Mouse (Mus musculus) cerebellum, postnatal 14 days (tissue): ENCODE data around the gene Trip4.

Experiments used
- DNase-seq, 2 experiments: peaks; one replicate each; pipeline ENCODE4 v3.0.0; 2021; ENCODE audit warnings: mixed read lengths in 2 of 2

The Trip4 gene

DNA sequence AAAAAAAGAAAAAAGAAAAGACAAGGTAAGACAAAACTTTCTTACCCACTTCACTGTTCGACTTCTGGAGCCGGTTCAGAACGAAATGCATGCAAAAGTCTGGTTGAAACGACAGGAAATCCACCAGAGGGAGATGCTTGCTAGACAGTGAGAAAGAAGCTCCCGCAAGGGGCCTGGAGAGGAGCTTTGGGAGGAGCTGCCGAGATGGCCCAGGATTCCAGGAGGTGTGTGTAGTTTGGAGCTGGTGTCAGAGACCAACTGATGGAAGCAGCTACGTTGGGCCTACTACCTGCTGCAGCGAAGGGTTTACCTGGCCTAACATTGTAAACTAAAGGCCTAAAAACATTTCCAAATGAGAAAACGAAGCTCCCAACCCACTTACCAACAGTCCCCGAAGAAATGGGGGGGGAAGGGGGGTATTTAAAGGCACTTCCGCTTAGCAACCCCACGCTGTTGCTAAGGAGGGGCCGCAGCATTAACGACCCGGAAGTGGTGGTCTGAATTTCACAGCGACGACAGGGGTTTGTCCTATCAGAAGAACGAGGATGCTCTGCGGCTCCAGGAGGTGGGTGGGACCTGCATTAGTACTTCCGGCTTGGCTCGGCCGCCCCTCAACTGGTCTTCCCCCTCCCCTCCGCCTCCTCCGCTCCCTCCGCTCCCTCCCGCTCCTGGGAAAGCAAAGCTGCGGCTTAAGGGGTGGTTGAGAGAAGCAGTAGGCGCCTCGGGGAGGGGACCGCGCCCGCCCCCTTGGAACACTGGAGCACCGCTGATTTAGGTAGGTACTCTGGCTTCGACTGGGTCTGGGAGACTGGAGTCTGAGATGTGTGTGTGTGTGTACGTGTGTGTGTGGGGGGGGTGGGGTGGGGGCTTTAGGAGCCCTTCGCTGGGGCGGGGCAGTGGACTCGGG, at the start of gene Trip4, which contains the start of gene Csnk1g1:
Gene Trip4, minus strand, starts transcription at position 401 of the 907 bp plus-strand sequence.
Gene Csnk1g1, plus strand, starts transcription at position 531 of the 907 bp plus-strand sequence.
- peak; percentile 96 to 97 for DNase-seq

DNA sequence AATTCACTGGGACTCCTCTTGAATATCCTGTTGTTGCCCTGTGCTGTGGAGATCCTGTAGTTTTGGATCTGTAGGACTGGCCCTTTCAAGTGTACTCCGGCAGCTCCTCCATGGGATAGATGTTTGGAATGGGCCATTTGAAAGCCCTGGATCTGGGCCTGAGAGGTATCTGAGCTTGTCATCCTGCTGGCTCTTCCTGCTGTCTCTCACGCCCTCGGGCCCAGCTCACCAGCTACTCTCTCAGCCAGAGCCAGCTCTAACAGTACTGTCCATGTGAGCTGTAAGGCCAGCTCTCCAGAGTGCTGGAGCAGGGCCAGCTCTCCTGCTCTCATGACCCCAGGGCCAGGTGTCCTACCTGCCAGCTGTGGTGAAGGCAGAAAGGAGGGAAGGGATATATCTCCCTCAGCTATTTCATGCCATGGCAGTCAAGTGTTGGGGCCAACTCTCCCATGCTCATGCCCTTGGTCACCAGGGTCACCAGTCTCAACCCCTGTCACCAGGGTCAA, 42.5 kb upstream of the Trip4 start:
- peak; percentile 4 to 18 for DNase-seq

DNA sequence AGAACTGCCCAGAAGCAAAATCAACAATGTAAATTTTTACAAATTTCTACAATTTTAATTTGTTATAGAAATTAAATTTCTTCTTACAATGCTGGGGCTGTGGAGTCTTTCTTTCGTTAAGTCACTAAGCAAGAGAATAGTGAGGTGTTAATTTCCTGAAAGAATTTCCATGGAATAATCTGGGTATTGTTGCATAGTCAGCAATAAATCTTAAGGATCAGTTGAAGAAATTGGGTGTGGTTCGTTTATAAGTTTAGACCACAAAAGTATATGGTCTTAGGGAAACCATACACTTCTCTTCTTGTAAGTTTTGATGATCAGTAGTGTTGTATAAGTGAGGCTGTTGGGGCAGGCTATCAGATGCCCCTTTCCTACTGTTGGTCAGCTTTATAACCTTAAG, 29.0 kb upstream of the Trip4 start:
- DNase-seq: no peak

DNA sequence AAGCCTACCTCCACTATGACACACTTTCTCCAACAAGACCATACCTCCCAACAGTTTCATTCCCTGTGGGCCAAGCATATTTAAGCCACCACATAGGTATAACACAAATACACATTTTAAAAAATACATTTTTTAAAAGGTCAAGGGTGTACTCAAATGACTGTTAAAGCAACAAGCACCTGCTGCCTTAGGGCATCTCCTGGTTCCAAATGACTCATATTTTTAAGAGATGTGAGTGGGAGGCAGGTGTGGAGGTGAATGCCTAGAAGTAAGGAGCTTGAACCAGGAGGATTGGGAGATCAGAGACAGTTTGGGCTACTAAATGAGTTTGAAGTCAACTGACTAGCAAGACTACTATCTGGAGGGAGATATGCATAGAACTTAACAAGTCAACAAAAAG, 21.2 kb upstream of the Trip4 start:
- DNase-seq: no peak

DNA sequence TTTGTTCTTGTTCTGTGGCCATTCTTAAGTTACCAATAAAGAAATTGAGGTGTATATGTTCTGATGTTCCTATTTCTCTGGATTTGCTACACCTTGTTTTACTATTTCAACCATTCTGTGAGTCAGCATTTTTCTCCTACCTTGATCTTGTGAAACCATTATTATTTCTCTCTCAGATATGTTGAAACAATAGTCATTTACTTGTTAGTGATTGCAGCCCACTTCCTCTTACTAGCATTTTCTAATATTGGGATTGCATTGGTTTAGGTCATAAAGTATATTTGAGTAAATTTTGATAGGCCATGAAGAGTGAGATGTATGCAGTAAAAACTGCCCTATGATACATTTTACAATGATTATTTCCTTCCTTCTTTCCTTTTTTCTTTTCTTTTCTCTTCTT, 19.9 kb upstream of the Trip4 start:
- DNase-seq: no peak

DNA sequence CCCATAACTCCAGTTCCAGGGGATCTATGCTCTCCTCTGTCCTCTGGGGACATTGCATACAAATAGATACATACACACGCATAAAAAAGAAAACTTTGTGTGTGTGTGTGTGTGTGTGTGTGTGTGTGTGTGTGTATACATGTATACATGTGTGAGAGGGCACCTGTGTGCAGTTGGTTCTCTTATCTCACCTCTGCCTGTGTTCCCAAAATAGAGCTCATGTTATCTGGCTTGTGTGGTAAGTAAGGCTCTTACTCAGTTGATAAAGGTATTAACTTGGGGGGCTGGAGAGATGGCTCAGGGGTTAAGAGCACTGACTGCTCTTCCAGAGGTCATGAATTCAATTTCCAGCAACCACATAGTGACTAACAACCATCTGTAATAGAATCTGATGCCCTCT, 8.4 kb upstream of the Trip4 start:
- DNase-seq: no peak

DNA sequence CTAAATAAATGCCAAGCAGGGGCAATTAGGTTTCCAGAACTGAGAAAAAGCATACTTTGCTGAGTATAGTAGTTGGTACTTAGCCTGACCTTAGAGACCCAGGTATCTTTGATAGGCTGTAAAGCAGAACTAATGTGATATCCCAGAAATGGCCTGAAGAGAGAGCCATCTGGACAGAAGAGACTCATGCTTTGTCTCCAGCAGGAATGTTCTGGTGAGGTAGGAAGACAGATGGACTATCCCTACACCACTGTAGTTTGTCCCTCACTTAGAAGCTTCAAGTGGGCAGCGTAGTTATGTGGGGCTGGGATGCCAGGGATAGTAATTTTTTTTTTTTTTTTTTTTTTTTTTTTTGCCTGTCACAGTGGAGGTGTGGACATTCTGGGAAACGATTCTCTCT, 5.4 kb upstream of the Trip4 start:
- DNase-seq: peak; percentile 20 to 64

DNA sequence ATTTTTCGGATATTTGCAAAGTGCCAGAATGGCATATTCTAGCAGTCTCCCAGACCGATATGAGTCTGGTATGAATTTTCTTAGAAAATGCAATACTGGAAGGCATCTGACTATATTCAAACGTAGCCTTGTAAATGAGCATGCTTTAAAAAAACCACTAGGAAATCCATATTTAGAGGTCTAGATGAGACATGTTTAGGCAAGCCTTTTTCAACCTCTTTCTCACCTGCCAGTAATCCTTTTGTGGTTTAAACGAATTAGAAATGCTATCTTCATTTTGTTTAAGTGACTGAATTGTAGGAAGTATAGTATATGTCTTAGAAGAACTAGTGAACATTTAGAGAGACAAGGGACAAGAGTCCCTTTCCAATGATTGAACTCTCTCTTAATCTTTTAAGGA, 1.2 kb upstream of the Trip4 start:
- DNase-seq: no peak

DNA sequence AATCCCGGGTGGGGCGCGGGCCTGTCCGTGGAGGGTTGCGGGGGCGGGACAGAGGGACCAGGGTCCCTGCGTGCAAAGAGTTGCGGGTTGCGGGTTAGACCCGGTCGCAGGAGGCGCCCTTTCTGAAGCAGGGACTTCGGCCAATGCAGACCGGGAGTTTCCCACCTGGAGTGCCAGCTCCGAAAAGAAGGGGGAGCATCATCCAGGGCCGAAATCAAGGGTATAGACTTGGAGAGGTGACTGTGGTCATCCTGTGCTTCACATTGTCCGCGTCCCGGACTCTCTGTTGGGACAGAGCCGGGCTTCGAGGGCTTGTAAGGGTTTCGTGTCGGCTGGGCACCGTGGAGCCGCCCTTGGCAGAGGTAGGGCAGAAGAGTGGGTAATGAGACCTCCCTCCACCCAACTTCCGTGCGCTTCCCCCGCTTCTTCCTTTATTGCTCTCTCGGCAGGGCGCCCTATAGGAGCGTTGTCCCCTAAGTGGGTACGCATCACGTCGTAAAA, 757 bp upstream of the Trip4 start:
- DNase-seq: peak; percentile 77 to 78

DNA sequence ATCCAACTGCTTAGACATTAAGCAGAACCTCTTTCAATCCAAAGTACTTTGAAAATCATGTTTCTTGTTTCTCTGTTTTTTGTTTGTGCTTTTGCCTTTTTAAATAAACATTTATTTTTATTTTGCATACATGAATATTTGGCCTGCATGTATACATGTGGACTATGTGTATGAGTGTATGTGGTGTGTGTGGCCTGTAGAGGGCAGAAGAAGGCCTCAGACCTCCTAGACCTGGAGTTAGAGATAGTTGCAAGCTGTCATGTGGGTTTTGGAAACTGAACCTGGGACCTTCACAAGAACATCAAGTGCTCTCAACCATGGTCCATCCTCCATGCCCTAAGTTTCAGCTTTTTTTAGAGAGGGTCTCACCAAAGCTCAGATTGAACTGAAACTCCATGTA, 5.2 kb downstream of the Trip4 start:
- no peak for DNase-seq

DNA sequence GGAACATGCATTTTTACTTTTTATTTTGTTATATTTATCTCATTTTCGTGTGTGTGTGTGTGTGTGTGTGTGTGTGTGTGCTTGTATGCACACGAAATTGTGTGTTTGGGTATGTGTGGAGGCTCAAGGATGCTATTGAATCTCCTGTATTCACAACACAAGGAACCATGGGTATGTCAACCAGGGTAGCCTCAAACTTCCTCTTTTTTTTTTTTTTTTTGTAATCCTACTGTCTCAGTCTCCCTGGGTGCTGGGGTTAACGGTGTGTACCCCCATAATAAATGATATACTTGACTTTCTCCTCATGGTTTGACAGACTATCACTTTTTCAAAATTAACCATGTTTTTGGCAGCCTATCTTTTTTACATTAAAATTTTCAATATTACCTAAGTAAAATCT, 5.7 kb downstream of the Trip4 start:
- no peak for DNase-seq

DNA sequence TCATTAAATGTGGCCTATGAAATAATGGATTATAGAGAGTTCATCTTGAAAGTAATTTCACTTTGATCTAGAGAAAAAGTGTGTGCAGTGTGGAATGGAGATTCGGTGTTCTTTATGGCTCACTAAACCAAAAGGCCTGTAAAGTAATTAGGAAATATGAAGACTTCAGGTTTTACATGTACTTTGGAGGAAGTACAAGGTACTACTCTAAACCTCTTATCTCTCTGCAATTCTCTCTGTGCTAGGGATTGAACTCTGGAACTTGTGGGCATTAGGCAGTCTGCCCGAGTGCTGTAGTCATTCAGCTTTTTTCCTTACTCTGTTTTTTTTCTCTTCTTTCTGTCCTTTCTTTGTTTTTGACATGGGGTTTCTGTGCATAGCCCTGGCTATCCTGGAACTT, 11.6 kb downstream of the Trip4 start:
- no peak for DNase-seq

DNA sequence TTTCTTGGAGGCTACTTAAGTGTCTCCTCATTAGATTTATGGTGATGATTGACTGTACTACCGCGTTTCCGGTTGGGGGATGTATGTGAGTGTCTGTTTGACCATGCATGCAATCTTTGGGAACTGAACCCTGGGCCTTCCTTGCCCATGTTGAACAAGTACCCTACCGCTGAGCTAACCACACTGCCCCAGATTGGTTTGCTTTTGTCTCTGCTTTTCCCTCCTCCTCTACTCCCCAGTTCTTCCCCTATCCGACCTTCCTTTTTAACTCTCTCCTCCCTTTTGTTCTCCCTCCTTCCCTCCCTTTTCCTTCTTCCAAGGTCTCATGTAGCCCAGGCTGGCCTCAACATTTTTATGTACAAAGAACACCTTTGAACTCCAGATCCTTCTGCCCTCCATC, 17.5 kb downstream of the Trip4 start:
- no peak for DNase-seq

DNA sequence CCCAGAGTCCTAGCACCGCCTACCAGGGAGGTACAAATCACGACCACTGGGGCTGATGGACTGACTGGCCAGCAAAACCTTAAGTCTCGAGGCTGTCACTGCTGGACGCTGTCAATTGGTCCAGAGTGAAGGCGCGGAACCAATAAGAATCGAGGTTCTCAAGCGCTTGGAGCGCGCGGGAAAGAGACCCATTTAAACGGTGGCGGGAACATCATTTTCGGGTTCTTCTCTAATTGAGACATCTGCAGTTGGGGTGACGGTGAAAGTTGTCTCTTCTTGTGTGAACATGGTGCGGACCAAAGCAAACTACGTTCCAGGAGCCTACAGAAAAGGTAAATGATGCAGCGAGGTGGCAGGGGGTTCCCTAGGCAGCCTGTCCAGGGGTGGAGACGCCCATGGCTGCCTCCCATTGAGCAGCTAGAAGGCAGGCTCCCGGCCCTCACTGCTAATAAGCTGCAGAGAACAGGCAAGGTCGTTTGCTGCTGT, 18.4 kb downstream of the Trip4 start, which contains the start of gene Pclaf:
Gene Pclaf, plus strand, starts transcription at position 95 of the 486 bp plus-strand sequence.
- peak; percentile 65 for DNase-seq

DNA sequence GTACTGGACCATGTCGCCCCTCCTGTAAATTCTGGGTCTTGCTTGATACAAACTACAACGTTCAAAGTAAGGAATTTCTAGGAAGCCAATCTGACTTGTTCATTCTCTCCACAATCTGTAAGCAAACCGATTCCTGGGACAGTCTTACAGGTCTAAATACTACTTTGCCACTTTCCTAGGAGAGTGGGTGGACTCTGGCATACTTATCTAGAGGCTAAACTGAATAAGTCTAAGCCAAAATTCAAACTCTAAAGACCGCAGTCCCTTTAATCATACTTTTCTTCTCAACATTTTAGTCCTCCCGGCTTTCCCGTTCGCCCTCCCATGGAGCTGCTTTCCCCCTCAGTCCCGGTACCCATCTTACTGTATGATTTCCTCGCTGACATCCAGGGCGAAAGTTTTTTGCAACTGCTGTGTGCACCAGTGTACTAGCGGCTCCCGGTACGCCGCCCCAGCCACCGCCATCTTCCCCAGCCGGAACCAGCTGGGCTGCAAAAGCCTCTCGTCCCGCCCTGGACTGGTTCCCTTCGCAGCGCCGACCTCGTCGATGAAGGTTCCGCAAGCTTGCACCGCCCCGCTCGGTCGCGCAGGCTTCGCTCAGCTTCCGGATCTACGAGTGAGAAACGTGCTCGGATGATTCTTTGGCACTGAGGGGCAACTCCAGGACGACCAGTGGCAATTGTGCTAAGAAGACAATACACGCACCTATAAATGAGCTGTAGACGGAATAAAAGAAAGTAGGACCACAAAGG, 23.9 kb downstream of the Trip4 start:
- DNase-seq: peak; percentile 94 to 95

DNA sequence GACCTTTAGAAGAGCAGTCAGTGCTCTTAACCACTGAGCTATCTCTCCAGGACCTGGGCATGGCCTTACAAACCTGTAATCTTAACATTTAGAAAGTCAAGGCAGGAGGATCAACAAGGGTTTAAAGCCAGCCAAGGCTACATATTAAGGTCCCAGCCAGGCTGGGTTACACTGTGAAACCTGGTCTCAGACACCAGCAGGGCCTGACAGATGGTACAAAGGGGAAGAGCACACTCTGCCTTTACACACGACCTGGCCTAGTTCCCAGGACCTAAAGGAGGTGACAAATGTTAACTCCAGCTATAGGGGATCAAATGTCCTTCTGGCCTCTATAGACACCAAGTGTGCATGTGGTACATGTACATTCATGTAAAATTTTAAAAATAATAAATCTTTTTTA, 48.9 kb downstream of the Trip4 start:
- peak; percentile 26 to 41 for DNase-seq

DNA sequence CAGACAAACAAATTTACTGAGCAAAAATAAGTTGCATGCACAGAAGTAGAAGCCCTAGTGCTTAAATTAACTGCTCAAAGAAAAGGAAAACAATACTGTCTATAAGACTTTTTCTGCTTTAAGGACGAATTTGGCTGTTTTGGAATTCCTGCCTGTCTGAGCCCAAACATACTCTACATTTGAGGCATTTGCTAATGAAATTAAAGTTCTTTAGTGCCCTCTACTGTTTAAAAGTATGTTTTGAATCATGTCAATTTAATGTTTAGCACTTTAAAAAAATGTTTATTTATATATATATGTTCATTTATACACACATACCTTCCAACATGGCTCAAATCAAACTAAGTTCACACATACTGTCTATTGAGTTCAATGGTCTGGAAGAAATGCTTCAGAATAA, 58.4 kb downstream of the Trip4 start:
- peak in 1 of 2 experiments; percentile 13 for DNase-seq

DNA sequence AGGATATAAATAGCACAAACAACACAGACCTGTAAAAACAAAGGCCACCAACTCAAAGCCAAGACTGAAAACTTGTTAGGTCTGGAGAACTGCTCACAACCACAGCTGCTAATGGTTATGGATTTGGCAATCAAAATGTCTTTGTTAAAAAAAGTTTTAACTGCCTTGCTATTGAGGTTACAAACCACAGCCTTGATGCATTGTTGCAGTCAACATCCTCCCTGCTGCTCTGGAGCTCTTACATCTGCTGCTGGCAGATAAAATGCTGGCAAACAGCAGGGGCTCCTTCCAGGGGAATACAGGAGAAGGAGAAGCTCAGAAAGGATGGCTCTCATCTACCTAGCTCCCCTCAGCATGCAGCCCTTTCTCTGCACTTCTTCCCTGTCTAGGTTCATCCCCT, 60.4 kb downstream of the Trip4 start:
- DNase-seq: no peak

DNA sequence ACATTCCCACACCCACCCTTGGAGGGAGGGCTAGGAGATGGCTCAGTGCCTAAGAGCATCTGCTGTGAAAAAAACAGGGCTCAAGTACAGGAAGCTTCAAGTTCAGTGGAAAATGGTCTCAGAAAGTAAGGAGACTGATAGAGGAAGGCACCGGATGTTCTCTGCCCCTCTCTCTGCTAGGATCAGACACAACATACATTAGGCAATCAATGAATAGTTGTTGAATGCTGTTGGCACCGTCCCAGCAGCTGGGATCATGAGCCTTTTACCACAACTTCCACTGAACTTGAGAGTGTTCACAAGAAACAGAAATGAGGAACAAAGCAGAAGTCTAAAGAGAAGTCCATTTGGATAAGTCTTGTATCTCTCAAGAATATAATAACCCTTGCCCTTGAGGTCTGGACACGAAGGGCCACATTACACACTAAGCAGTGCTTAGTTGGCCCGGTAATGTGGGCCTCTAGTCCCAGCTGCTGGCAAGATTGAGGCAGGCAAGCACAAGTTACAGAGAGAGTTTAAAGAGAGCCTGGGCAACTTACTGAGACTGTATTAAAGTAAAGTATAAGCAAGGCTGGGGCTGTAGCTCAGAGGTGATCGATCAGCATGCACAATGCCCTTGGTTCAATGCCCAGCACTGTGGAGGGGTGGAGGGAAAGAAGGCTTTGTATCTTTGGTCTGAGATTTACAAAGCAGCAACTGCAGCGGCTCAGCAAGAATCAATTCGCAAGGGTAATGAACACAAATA, 64.0 kb downstream of the Trip4 start:
- peak in 1 of 2 experiments; percentile 16 for DNase-seq

DNA sequence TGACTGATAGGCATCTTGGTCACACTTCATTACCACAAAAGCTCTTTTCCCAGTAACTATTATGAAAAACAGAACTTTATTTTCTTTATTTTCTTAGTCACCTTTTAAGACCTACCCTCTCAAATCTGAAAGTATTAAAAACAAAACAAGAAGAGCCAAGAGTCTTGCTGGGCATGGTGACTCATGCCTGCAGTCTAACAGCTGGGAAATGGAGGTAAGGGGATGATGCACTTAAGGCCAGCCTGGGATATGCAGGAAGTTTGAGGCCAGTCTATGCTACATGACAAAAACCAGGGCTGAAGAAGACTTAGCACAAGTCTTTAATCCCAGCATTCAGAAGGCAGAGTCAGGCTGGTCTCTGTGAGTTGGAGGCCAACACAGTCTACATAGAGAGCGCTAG, 68.8 kb downstream of the Trip4 start:
- DNase-seq: no peak

DNA sequence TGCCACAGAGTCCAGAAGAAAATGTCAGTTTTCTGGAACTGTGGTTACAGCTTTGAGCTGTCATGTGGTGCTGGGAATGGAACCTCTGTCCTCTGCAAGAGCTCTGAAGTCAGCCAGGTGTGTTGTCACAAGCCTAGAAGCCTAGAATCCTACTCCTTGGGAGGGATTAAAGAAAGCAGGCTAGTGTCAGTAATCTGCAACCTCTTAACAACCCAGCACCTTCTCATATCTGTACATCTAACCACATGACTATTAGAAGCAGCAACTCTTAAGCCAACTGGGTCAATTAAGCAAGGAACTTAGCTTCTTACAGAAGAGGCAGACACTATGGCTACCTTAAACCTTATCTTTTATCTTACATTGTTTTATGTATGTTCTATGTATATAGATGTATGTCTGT, 71.7 kb downstream of the Trip4 start:
- no peak for DNase-seq

DNA sequence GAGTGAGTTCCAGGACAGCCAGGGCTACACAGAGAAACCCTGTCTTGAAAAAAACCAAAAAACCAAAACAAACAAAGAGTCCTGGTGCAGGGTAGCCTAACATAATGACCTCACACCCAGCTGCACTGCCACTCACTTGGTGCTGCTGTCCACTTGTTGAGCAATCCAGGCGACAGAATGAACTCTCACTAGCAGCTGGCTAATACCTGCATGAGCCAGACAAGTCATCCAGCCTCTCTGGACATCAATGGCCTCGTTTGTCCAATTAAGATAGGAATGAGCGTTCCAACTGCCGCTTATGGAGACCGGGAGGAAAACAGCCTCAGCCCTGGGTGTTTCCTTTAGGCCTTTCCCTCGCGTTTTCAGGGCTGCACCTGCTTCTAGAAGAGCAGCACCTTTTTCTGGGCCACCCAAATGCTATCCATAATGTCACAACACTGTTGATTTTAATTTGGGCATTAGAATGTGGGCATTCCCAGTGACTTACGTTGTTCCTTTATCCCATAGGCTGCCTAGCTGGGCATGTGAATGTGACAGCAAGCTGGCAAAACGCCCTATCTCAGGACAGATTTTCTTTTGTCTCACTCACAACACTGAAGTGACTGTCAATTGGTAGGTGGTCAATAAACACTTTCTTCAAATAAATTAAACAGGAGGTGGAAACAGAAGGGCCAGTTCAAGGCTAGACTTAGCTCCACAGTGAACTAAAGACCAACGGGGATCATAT, 73.8 kb downstream of the Trip4 start:
- DNase-seq: no peak
